Mouse (Mus musculus) spleen, postnatal 14 days (tissue): ENCODE data around the gene 1110008L16Rik.
A peak's percentile ranks its signal among the peaks of the same experiment; 100 is the strongest.
"Not testable (repeated sequence)": the region's sequence is repeated elsewhere in the genome, so short reads cannot be mapped to it uniquely, and the experiment has no call there.

ENCODE experiments used
- DNase-seq, 2 experiments: peaks; one replicate each; pipeline ENCODE4 v3.0.0; 2021 to 2022; ENCODE audit warnings: low spot score in 2 of 2

The 1110008L16Rik gene

DNA sequence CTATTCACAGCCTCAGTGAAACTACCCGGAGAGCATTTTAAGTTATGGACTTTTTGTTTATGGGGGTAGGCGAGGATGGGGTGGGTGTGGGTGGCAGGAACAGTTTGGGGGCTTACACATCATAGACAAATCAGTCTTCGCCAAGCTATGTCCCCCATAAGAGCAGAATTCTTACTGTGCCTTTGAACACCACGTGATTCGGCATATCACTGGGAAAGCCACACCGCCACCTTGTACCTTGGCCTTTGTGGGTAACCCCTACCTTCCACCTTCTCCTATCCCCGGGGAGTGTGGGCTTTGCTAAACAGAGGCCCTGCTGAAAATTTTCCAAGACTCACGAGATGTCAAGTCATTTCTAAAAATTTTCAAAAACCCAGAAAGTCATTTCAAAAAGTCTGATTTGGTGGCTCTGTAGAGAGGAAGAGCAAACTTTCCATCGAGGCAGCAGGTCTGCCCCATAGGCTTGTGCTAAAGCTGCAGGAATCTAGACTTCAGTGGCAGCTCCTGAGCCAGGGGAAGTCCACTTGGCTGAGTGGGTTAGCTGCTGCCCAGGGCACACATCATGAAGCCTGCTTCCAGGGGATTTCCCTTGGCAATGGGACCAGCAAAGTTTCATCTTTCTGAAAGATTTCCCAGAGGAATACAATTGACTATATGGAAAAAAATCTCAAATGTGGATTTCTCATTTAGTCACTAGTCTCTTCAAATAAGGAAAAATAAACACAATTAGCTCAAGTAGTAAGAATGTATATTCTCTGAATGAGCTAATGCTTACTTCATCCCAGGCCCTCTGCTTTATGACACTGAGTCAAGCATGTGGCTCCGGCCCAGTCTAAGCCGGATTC lies 93.6 kb downstream of the 1110008L16Rik start:
- no peak for DNase-seq

DNA sequence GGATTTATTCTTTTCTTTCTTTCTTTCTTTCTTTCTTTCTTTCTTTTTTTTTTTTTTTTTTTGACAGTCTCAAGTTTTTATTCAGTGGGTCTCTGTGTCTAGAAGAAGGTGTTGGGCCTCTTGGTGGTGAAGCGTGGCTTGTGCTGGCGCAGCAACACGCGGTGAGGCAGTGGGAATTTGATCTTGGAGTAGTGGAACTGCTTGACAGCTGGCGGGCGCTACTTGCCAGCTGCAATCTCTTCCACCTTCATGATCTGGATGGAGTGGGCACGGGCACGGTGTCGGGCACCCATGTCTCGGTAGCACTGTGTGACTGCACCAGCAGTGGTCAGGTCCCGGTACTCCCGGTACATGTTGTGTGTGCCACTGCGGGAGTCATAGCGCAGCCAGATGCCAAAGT lies 96.2 kb downstream of the 1110008L16Rik start:
- DNase-seq: not testable (repeated sequence)

DNA sequence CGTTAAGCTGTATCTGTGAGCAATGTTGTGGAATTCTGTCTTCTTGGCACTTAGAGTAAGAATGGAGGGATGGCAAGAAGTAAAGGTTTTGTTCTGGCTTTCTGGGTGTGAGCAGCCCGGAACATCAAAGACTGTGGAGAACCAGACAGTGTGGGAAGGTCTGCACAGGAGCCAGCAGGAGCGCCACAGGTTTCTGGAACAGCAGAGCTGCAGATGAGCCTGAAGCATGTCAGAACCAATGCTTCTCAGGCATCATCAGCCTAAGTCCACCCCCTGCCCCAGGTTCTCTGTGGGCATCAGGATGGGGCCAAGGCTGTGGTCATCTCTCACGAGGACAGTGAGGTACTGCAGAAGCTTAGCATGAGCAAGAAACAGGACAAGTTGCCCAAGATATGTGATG lies 97.2 kb downstream of the 1110008L16Rik start:
- DNase-seq: no peak

DNA sequence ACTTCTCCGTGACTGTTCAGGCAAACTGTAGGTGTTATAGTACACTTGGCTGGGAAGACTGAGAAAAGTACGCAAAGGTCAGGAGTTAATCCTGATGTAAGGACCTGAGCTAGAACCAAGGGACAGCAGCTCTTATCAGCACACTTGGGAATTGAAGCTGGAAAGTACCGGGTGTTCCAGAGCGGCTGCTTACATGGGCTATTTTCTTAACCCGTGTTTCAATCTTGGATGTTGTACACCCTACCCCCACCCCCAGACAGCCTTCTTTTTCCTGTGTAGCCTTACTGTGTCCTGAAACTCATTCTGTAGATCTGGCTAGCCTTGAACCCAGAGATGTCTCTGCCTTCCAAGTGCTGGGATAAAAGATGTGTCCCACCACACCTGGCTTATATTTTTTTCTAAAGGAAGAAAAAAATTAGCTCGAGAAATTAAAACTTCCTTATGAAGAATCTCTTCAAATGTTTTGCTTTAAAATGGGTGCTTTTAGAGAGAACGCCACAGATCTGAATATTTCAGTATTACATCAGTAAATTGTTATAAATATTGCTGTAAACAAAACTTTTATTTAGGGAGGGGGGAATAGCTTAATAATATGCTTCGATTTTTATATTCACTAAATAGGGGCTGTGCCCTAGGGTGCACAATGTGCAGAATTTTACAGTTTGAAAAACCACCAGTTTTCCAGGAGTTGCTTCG lies 98.3 kb downstream of the 1110008L16Rik start:
- no peak for DNase-seq

DNA sequence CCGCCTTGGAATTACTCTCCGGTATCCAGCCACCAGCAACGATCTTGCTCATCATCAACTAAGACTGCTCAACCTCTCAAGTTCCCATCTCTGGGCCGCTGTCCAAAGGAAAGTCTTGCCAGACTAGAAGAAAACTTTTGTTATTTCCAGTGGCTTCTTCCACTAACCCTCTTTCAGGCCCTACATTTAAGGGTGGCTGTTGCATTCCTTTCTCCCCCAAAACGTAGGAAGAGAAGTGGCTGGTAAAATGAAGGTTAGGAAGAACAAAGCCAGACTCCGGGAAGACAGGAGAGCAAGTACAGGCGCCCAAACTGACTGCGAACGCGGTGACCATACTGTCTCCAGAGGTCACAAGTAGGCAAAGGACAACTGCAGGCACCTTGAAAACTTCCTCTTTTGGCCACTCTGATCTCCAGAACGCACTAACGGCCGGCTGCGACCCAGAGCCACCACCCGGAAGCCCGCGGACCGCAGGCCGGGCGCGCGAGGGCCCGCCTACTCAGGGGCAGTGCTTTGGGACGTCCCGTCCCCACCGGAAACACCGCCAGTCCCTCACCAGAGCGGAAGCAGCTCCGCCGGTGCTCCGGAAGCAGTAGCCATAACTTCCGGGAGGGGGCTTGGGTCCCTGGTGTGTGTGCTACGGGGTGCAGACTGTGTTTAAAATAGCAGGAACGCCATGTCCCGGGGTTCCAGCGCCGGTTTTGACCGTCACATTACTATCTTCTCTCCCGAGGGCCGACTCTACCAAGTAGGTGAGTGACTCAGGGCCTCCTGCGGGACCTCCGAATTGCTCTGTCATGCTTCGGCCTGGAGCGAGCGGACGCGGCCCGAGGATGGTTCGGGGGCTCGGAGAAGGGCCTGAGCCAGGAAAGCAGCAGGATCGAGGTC lies 99.1 kb downstream of the 1110008L16Rik start:
- peak; percentile 79 to 85 for DNase-seq

DNA sequence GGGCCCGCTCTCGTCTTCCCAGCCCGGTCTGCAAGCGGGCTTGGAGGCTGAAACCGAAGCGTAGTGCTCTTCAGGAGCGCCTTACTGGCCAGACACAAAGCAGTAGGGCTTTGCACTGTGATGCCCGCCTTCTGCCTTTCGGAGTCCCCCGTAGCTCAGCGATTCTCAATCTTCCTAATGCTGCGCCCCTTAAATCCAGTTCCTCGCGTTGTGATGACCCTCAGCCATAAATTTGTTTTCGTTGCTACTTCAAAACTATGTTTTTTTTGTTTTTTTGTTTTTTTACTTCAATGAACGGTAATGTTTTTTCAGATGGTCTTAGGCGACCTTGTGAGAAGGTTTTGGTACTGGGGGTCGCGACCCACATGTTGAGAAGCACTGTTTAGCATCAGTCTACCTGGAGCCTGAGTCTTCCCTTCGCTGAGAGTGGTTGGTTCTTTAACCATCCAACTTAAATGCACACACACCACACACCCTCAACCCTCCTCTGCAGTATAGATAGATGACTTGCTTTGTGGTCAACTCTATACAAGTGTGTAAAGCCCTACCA lies 99.8 kb downstream of the 1110008L16Rik start:
- DNase-seq: no peak

DNA sequence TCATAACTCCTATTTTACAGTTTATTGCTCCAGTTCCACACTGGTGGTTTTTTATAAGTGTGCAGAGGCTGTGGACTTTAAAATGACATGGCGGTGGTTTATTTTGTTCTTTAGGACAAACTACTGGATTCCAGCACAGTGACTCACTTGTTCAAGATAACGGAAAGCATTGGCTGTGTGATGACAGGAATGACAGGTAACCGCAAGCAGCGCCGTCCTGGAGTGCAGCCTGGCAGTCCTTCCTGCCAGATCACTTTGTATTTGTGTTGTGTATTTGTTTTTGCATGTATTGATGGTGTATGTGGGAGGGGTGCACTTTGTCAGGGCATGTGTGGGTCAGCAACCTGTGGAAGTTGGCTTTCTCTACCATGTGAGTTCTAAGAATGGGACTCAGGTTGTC lies 108.5 kb downstream of the 1110008L16Rik start:
- DNase-seq: no peak

DNA sequence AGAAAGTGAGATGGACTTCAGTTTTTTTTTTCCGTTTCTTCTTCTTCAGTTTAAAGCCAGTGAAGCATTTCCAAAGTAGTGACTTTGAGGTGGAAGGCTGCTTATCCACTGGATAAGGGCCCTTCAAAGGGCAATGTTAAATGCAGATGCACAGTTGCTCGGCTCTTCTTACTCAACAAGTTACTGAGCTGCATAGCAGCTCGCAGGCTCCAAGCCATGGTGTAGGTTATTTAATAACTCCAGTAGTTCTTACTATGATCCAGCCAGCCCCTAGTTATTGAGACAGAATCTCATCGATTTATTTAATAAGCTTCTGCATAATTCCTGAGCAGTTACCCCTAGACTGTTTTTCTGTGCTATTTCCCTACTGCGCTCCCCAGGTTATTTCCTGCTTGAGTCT lies 115.9 kb downstream of the 1110008L16Rik start:
- no peak for DNase-seq

DNA sequence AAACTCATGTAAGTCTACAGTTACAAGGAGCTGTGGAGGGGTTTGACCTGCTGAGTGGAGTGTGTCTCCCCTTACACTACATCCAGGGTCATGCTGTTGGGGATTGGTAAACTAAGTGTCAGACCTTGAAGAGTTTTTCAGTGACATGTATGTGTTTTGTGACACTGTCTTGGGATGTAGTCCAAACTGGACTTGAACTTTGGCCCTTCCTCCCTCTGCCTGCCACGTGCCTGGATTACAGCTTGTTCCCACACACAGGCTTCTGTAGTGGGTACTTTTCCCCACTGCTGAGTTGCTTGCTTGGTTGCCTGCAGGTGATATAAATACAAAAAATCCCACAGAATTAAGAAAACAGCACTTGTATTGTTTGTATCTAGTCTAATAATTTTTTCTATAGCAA lies 116.4 kb downstream of the 1110008L16Rik start:
- no peak for DNase-seq

DNA sequence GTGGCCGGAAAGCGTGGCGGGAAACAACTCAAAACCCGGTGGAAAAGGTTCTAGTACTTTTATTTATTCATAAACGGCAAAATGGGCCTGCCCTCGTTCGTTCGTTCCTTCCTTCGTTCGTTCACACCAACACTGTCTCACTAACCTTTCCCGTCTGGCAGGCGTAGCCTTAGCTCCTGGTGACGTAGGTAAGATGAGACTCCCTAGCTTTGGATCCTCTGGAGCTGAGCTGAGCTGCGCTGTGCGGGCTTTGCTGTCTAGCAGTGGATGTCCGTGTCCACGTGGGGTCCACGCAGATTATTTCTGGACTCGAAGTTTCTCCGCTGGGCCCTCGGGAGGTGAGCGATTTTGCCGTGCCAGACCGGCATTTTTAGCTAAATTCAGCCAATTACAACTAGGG lies 120.8 kb downstream of the 1110008L16Rik start:
- no peak for DNase-seq

DNA sequence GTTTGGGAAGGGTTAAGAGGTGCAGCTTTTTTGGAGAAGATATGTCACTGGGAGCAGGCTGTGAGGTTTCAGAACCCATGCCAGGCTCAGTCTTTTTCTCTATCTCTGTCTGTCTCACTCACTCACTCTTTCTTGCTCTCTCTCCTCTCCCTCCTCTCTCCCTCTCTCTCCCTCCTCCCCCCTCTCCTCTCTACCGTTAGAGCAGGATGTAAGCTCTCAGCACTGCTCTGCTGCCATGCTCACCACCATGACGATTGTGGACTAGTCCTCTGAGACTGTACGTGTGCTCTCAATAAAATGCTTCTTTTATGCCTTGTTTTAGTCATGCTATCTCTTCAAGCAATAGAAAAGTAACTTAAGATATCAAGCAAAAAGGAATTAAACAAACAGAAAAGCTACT lies 122.7 kb downstream of the 1110008L16Rik start:
- DNase-seq: no peak

DNA sequence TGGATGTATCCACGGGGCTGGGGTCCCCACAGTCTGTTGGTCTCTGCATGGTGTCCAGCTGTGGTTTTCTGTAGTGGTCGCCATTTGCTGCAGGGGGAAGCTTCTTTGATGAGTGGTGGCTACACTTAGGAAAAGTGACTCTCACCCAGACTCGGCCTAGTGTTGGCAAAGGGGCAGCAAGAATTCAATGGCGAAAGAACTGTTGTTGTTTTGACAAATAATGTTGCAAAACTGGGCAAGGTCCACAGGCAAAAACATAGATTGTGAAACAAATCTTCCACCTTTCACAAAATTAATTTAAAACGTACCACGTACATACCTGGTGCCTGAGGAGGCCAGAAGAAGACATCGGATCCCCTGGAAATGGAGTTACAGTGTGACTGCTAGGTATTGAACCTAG lies 126.9 kb downstream of the 1110008L16Rik start:
- no peak for DNase-seq

DNA sequence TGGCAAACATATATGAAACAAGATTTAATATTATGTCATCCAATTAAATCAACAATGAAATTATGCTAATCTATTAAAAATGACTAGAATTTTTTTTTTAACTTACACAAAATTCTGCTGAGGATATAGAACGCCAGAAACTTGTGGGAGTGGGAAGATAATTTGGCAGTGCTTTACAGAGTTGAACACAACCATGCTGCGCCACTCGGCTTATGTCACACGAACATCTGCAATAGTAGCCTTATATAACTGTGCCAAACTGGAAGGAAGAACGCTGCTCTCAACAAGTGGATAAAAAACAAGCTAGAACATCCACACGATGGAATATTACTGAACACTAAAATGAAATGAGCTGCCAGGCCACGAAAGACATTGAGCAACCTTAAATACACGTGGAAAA lies 129.8 kb downstream of the 1110008L16Rik start:
- no peak for DNase-seq

DNA sequence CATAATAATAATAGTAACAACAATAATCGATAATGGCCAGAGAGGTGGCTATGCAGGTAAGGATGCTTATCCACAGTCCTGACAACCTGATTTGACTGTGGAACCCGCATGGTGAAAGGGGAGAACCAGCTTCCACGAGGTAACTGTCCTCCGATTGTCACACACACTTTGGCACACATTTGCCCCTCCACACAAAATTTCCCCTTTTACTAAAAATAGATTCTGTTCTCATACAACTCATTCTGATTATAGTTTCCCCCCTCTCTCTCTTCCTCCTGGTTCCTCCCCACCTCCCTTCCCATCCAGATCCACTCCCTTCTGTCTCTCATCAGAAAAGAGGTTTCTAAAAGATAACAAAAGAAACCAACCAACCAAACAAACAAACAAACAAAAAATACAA lies 130.6 kb downstream of the 1110008L16Rik start:
- no peak for DNase-seq
